Mouse (Mus musculus) forebrain, postnatal 0 days (tissue): Measurements from ENCODE around the gene Olah. TPM values are rescaled to one million over a fixed set of nuclear protein-coding genes. Genes with fewer than 3 reads are reported as not detected.

ENCODE experiments used
- ATAC-seq: fragments of 200-750 bp; cut with Nextera tagmentation; 2 replicates; pipeline ENCODE4 v1.8.0; 2017; ENCODE audit warnings: mild to moderate bottlenecking, moderate library complexity
- DNase-seq: peaks from one replicate; pipeline ENCODE4 v3.0.0-alpha.2; 2015
- H3K27ac ChIP-seq: fragments of 300-500 bp; sonication (generic); 2 replicates; pipeline ENCODE4 v1.5.1; 2014; ENCODE audit warnings: low read depth, mild to moderate bottlenecking, antibody characterized with exemption, low read length, moderate library complexity, mixed read lengths
- H3K27me3 ChIP-seq: fragments of 300-500 bp; sonication (generic); 2 replicates; pipeline ENCODE4 v1.6.1; 2014; ENCODE audit warnings: mild to moderate bottlenecking, low read length, mixed read lengths; ENCODE audit not compliant: insufficient read depth
- H3K36me3 ChIP-seq: fragments of 300-500 bp; sonication (generic); 2 replicates; pipeline ENCODE4 v1.6.1; 2014; ENCODE audit warnings: mild to moderate bottlenecking, moderate library complexity; ENCODE audit not compliant: insufficient read depth
- H3K4me1 ChIP-seq: fragments of 300-500 bp; sonication (generic); 2 replicates; pipeline ENCODE4 v1.6.1; 2014; ENCODE audit warnings: antibody characterized with exemption; ENCODE audit not compliant: insufficient read depth
- H3K4me2 ChIP-seq: fragments of 300-500 bp; sonication (generic); 2 replicates; pipeline ENCODE4 v1.6.1; 2014; ENCODE audit warnings: low read depth, mild to moderate bottlenecking, moderate library complexity
- H3K4me3 ChIP-seq: fragments of 300-500 bp; sonication (generic); 2 replicates; pipeline ENCODE4 v1.5.1; 2014; ENCODE audit warnings: low read depth, low read length, mixed read lengths
- H3K9ac ChIP-seq: fragments of 300-500 bp; sonication (generic); 2 replicates; pipeline ENCODE4 v1.6.1; 2014; ENCODE audit warnings: mild to moderate bottlenecking
- H3K9me3 ChIP-seq: fragments of 300-500 bp; sonication (generic); 2 replicates; pipeline ENCODE4 v1.6.1; 2016; ENCODE audit warnings: low read length
- CTCF ChIP-seq: sonication (generic); IDR thresholded peaks from 2 replicates; pipeline ENCODE4 v1.5.1; 2016; ENCODE audit warnings: antibody characterized with exemption, control low read depth, low read depth
- WGBS: fragments of 180-500 bp; shearing (Covaris S2); extraction: QIAGEN DNeasy Blood & Tissue Kit; methylation state at CpG from one replicate; pipeline ENCODE4 v1.1.7; 2014; 5-methylcytosine and 5-hydroxymethylcytosine counted together
- polyA plus RNA-seq: library from polyadenylated mRNA; unstranded; fragments of >200 nt; fragmentation: Nextera tagmentation; extraction: Ambion mirVana; gene quantifications from 2 replicates; pipeline ENCODE4 v1.2.1, GENCODE M21; 2015
- total RNA-seq: library from RNA; depleted of rRNA; stranded (reverse); fragments of >200 nt; gene quantifications from 2 replicates; pipeline ENCODE4 v1.2.3, GENCODE M21; 2014

The Olah gene
- total and polyA plus RNA-seq, 2 experiments from 2014 or later, result 0.13 TPM; not detected in 1

- no peaks in the 10 kb centered on the region for H3K4me1 ChIP-seq
- no peak within 1 kb of the TSS for H3K27ac ChIP-seq
- peak within 1 kb of the TSS; percentile 95 for H3K4me2 ChIP-seq
- peaks cover 6% of the 10 kb centered on the region; the same call in 1 of the 2 replicates for H3K36me3 ChIP-seq
- ATAC-seq (peak; percentile 99), DNase-seq (peak; percentile 91)
- H3K27me3 ChIP-seq, result no peaks in the 10 kb centered on the region
- peak within 1 kb of the TSS; percentile 38 for H3K9ac ChIP-seq
- TF ChIP-seq CTCF, result no peak
- under 1% methylated on average over 29 of the region's 29 CpGs for WGBS
- no peaks in the 10 kb centered on the region for H3K9me3 ChIP-seq
- H3K4me3 ChIP-seq, result peak within 1 kb of the TSS; percentile 63
Measured at GRCm38 (mm10) chr2:3423841-3424578, 27.0 kb upstream of the Olah start, which contains the start of gene Dclre1c. Gene Dclre1c (plus strand): TSS chr2:3424131.

GRCm38 (mm10) chr2:3422548-3422947 is 25.5 kb upstream of the Olah start, which contains the start of gene Meig1:
Gene Meig1 (minus strand): TSS chr2:3422648.
- no peak for DNase-seq
- WGBS, result 62% methylated on average over 3 of the region's 3 CpGs
- no peak for TF ChIP-seq CTCF
- Histone ChIP-seq H3K9ac (no peak within 1 kb of the TSS), H3K4me3 (0 out of 2 replicates have a peak within 1 kb of the TSS, but pooled peaks have one; percentile 63), H3K4me2 (no peak within 1 kb of the TSS), H3K27me3 (no peaks in the 10 kb centered on the region), H3K27ac (no peak within 1 kb of the TSS), H3K36me3 (no peaks in the 10 kb centered on the region), H3K4me1 (no peaks in the 10 kb centered on the region), H3K9me3 (no peaks in the 10 kb centered on the region)
- ATAC-seq, result no peak

GRCm38 (mm10) chr2:3420157-3420556 is 23.1 kb upstream of the Olah start:
- Histone ChIP-seq H3K9ac (no peak overlapping the region), H3K4me2 (no peak overlapping the region), H3K4me3 (no peak overlapping the region), H3K36me3 (no peaks in the 10 kb centered on the region), H3K27ac (no peak overlapping the region), H3K27me3 (no peaks in the 10 kb centered on the region), H3K9me3 (no peaks in the 10 kb centered on the region), H3K4me1 (no peaks in the 10 kb centered on the region)
- DNase-seq (peak; percentile 31), ATAC-seq (no peak)
- 36% methylated on average over 4 of the region's 4 CpGs for WGBS
- TF ChIP-seq CTCF, result no peak

GRCm38 (mm10) chr2:3418883-3419431 is 21.9 kb upstream of the Olah start:
- Histone ChIP-seq H3K4me1 (no peaks in the 10 kb centered on the region), H3K27ac (no peak overlapping the region), H3K27me3 (no peaks in the 10 kb centered on the region), H3K36me3 (no peaks in the 10 kb centered on the region), H3K4me3 (peak overlapping the region; percentile 49), H3K9ac (peak overlapping the region; percentile 48), H3K9me3 (no peaks in the 10 kb centered on the region), H3K4me2 (peak overlapping the region; percentile 59)
- WGBS, result 2% methylated on average over 38 of the region's 38 CpGs
- ATAC-seq (peak; percentile 90), DNase-seq (peak; percentile 94)
- TF ChIP-seq CTCF, result peak; percentile 28

GRCm38 (mm10) chr2:3415676-3416075 is 18.7 kb upstream of the Olah start:
- H3K4me2 ChIP-seq, result no peak overlapping the region
- H3K36me3 ChIP-seq, result no peaks in the 10 kb centered on the region
- H3K4me3 ChIP-seq, result no peak overlapping the region
- no peak for TF ChIP-seq CTCF
- WGBS, result 67% methylated on average over 1 of the region's 1 CpGs
- no peaks in the 10 kb centered on the region for H3K27me3 ChIP-seq
- H3K9ac ChIP-seq, result no peak overlapping the region
- no peaks in the 10 kb centered on the region for H3K4me1 ChIP-seq
- DNase-seq (no peak), ATAC-seq (no peak)
- no peak overlapping the region for H3K27ac ChIP-seq
- H3K9me3 ChIP-seq, result no peaks in the 10 kb centered on the region

GRCm38 (mm10) chr2:3414241-3414640 is 17.2 kb upstream of the Olah start:
- no peak for ATAC-seq
- Histone ChIP-seq H3K4me3 (no peak overlapping the region), H3K27me3 (no peaks in the 10 kb centered on the region), H3K9me3 (no peaks in the 10 kb centered on the region), H3K4me1 (no peaks in the 10 kb centered on the region), H3K4me2 (no peak overlapping the region), H3K27ac (no peak overlapping the region), H3K36me3 (no peaks in the 10 kb centered on the region), H3K9ac (no peak overlapping the region)
- DNase-seq, result peak; percentile 62
- WGBS, result 32% methylated on average over 4 of the region's 4 CpGs
- TF ChIP-seq CTCF, result peak; percentile 78

- Histone ChIP-seq H3K27me3 (no peaks in the 10 kb centered on the region), H3K9me3 (no peaks in the 10 kb centered on the region), H3K27ac (no peak overlapping the region), H3K4me3 (no peak overlapping the region), H3K4me2 (no peak overlapping the region), H3K9ac (no peak overlapping the region), H3K4me1 (no peaks in the 10 kb centered on the region), H3K36me3 (no peaks in the 10 kb centered on the region)
- no peak for ATAC-seq
- WGBS, result 87% methylated on average over 7 of the region's 7 CpGs
- no peak for DNase-seq
- no peak for TF ChIP-seq CTCF
Measured at GRCm38 (mm10) chr2:3407756-3408155, 10.7 kb upstream of the Olah start.
